Mouse (Mus musculus): ENCODE data around the gene Olfr1500. TPM values are rescaled to one million over a fixed set of nuclear protein-coding genes. Genes with fewer than 3 reads are reported as not detected.
"Not testable (repeated sequence)": the region's sequence is repeated elsewhere in the genome, so short reads cannot be mapped to it uniquely, and the experiment has no call there.

The Olfr1500 gene
- not detected for total RNA-seq (2021)

DNA sequence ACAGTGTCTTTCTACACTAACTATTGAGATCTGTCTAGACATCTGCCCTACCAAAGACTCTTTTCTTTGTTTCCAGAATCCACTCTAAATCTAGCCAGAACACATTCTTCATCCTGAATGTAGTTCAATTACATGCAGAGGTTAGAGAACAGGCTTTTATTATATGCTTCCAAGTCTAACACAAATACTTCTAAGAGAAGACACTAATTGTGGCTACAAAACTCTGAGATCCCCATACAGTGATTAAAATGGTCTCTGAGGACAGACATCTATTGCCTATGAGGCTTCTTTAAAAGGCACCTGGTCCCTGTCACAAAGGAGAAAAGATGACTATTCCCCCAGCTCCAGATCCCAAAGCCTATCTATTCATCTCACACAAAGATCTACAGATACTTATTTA, at the start of gene Olfr1500:
Olfr1500 (minus strand) TSS at position 101 of the 400 bp plus-strand sequence.
- DNase-seq = no peak

DNA sequence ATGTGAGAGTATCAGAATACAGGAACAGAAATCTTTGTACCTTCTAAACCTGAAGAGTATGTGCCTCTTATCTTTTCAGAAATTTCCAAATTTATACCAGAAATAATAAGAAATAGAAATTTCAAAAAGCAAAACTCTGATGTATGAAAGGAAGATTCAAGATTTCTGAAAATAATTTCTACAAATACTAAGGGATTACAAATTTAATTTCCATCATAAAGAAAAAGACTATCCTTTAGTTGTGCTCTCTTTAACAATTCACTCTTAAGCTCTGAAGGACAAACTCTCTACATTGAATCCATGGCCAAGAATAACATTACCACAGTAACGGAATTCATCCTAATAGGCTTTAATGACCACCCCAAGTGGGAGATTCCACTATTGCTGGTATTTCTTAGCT, 31.2 kb upstream of the Olfr1500 start, which contains the start of gene Olfr1502:
Olfr1502 (plus strand) TSS at position 301 of the 400 bp plus-strand sequence.
- no peak for DNase-seq

DNA sequence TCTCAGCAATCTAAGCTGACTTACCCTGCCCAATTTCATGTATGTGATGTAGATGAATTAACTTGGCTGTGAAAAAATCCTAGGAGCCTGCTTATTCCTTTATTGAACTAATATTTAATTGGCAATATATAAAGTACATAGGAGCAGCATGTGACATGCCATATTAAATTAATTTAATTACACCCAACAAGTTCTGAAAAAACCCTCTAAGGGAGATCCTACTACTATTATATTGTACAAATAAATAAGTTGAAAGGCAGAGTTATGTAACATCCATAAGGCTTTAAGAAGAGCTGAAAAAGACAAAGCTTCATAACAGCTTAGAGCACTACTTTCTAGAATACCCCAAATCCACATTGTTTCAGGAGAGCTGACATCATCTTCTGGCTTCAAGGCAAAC, 20.3 kb upstream of the Olfr1500 start, which contains the start of gene Olfr1501:
Olfr1501 (minus strand) TSS at position 101 of the 400 bp plus-strand sequence.
- not testable (repeated sequence) for DNase-seq

DNA sequence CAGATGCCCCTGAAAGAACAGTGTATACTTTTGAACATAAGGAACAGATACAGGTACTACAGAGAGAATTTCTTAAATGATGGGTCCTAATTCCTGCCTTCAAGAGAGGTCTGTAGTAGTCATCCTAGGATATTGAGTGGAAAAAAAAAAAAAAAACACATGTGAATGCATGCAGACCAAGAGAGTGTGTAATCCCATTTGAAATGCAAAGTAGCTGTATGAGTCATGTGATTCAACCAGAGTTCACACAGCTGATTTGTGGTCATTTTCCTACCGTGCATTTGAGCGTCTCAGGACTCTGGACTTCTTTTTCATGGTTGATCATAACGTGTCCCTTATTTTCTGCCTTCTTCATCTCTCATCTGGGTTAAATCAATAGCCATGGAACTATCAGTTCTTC, 1.8 kb downstream of the Olfr1500 start:
- no peak for DNase-seq

DNA sequence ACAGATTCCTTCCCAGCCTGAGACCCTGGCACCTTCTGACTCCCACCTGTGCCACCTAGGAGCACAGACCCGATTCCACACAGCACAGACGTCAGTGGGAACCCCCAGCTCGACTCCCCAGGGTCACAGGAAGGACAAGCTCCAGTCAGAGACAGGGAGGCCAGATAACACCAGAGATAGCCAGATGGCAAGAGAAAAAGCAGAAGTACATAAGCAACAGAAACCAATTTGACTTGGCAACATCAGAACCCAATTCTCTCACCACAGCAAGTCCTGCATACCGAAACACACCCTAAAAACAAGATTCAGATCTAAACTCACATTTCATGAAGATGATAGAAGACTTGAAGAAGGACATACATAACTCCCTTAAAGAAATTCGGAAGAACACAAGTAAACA, 9.4 kb downstream of the Olfr1500 start:
- DNase-seq = no peak

DNA sequence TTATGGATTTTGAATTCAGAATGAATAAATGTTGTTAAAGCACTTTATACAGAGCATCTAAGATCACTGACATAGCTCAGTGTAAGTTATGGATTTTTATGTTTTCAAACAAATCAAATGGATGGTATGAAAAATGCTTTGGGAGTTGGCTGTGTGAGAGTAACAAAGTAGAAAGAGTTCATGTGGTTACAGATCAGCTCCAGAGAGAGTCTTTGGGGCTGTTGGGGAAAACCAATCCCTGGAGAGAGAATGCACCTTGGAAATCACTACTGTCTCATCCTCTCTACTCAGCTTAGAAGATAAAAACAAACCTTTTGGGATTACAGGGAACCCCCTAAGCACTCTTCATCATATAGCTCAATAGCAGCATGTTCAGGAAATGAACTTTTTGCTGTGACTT, 10.9 kb downstream of the Olfr1500 start, which contains the start of gene Olfr1499:
Olfr1499 (minus strand) TSS at position 101 of the 400 bp plus-strand sequence.
- no peak for DNase-seq

DNA sequence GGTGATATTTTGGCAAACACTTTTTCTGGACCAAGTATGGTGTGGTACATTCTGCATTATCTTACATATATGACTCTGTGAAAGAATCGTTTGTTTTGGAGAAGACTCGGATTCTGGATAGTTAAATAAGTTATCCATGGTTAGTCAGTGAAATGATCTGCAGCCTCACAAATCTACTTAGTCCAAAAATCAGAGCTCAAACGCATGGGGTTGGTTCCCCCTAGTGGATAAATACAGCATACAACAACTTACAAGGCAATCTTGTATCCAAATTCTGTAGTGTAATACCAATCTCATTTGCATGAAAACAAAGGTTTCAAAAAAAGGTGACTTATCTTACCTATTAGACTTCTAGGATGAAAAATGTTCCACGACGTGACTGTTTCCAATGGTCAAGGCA, 11.5 kb downstream of the Olfr1500 start:
- DNase-seq = no peak

DNA sequence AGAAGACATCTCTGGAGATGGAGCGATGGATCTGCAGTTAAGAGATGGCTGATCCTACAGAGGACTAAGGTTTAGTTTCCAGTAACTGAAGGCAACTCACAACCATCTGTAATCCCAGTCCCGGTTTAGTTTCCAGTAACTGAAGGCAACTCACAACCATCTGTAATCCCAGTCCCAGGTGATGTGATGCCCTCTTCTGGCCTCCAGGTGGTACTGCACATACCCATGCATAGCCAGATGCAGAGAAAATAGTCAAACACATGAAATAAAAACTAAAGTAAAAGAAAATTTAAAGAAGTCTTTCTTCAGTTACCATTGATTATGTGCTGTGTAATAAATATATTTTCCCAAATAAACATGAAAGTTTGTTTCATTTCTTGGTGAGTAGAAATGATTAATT, 17.5 kb downstream of the Olfr1500 start:
- DNase-seq = no peak

DNA sequence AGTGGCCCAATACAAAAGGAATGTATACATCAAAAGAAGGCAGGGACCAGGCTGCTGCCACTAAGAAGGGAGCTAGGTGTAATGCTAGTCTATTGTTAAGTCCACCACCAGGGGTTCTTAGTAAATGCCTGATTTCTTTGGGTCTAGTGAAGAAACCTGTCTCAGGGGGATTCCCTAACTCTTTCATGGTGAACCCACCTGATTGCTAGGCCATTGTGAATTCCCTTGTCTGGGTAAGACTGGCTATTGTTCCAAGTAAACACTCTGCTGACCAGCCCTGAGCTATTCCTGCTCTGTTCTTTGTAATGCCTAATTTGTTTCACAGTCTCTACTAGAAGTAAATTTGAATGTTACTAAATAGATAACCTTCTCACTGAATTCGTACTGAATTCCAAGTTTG, 24.8 kb downstream of the Olfr1500 start:
- not testable (repeated sequence) for DNase-seq

DNA sequence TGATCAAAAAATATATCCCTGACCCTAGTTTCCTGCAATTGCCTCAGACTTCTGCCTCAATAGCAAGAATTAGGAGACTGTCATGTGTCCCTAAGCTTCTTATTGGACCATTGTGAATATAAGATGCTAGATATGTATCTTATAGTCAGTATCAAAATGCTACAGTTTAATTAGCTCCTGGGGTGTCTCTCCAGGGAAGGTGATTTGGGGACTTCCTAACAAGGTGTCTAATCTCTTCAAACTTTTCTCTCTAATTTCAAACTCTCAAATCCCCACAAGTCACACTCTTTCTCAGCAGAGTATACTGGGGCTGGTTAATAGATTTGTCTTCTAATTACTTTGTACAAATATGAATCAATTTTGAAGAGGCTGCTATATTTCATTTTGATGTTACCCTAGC, 32.2 kb downstream of the Olfr1500 start, which contains the start of gene Olfr1497:
Olfr1497 (minus strand) TSS at position 101 of the 400 bp plus-strand sequence.
- DNase-seq = no peak

DNA sequence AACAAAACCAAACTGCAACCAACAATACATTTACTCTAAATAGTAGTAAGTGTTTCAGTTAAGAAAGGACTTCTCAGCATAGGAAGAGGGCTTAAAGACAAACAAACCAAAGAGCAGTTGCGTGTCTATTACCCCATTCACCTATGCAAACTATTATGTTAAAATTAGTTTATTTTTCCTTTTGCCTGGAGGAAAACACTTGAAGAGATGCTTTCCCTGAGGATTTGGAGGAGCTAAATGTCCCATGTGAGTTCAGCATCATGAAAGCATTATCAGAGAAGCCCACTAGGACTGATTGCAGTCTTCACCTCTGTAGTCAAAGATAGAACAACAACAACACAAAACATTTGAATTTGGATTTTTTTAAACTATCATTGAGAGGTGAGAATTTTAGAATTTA, 52.7 kb downstream of the Olfr1500 start, which contains the start of gene Olfr1496:
Olfr1496 (plus strand) TSS at position 301 of the 400 bp plus-strand sequence.
- DNase-seq = no peak

Other genes with a start within 250 kb of the Olfr1500 start
- gene Olfr1484, start 247.0 kb downstream of the Olfr1500 start, total RNA-seq (2021) = not detected
- gene Olfr1487, start 213.1 kb downstream of the Olfr1500 start, total RNA-seq (2021) = not detected
- gene Olfr1489, start 198.9 kb downstream of the Olfr1500 start, total RNA-seq (2021) = not detected
- gene Olfr1490, start 179.4 kb downstream of the Olfr1500 start, total RNA-seq (2021) = not detected
- gene Olfr1491, start 133.2 kb downstream of the Olfr1500 start, total RNA-seq (2021) = not detected
- gene Olfr1493-ps1, start 107.2 kb downstream of the Olfr1500 start, total RNA-seq (2021) = not detected
- not detected for gene Olfr1494, start 90.8 kb downstream of the Olfr1500 start, total RNA-seq (2021)
- gene Olfr1495, start 65.9 kb downstream of the Olfr1500 start, total RNA-seq (2021) = not detected
- gene Olfr1496, start 52.6 kb downstream of the Olfr1500 start, total RNA-seq (2021) = not detected
- gene Olfr1497, start 32.3 kb downstream of the Olfr1500 start, total RNA-seq (2021) = not detected
- not detected for gene Olfr1499, start 11.0 kb downstream of the Olfr1500 start, total RNA-seq (2021)
- not detected for gene Olfr1501, start 20.2 kb upstream of the Olfr1500 start, total RNA-seq (2021)
- not detected for gene Olfr1502, start 31.3 kb upstream of the Olfr1500 start, total RNA-seq (2021)
- gene Olfr1504, start 67.4 kb upstream of the Olfr1500 start, total RNA-seq (2021) = not detected
- not detected for gene Olfr1505, start 83.0 kb upstream of the Olfr1500 start, total RNA-seq (2021)

Measured in heart, postnatal 4 days (tissue).